Mouse (Mus musculus) kidney, adult 2 months (tissue): ENCODE data around the gene Nell1. TPM values are rescaled to one million over a fixed set of nuclear protein-coding genes. Genes with fewer than 3 reads are reported as not detected.

ENCODE experiments used
- DNase-seq: peaks from one replicate; pipeline ENCODE4 v3.0.0; 2021
- H3K27ac ChIP-seq: fragments of 200-500 bp; 2 replicates; pipeline ENCODE4 v1.5.1; 2012; ENCODE audit warnings: low read depth, low read length, control low read depth, inconsistent platforms; ENCODE audit not compliant: insufficient read depth
- H3K27me3 ChIP-seq: fragments of 200-500 bp; replicated peaks from 2 replicates; pipeline ENCODE4 v1.6.1; 2012; ENCODE audit warnings: mild to moderate bottlenecking, moderate library complexity, low read length, inconsistent platforms; ENCODE audit not compliant: control insufficient read depth, insufficient read depth
- H3K36me3 ChIP-seq: fragments of 200-500 bp; 2 replicates; pipeline ENCODE4 v1.6.1; 2012; ENCODE audit warnings: mild to moderate bottlenecking, moderate library complexity, low read length, inconsistent platforms; ENCODE audit not compliant: control insufficient read depth, insufficient read depth
- H3K4me1 ChIP-seq: fragments of 200-500 bp; 2 replicates; pipeline ENCODE4 v1.6.1; 2011; ENCODE audit warnings: low read length; ENCODE audit not compliant: control insufficient read depth, insufficient read depth
- H3K4me3 ChIP-seq: fragments of 200-500 bp; 2 replicates; pipeline ENCODE4 v1.5.1; 2011; ENCODE audit warnings: mild to moderate bottlenecking, low read depth, low read length, control low read depth; ENCODE audit not compliant: insufficient read depth
- CTCF ChIP-seq: fragments of 200-500 bp; conservative IDR thresholded peaks from 2 replicates; pipeline ENCODE4 v1.5.1; 2011; ENCODE audit warnings: low read depth, mild to moderate bottlenecking, control low read depth, low read length, moderate library complexity, mixed read lengths; ENCODE audit not compliant: insufficient read depth, insufficient read length
- POLR2A ChIP-seq: fragments of 200-500 bp; IDR thresholded peaks from one replicate; pipeline ENCODE4 v1.6.1; 2011; ENCODE audit warnings: low read depth, low read length, control low read depth
- WGBS: fragments of 180-500 bp; shearing (Covaris S2); methylation state at CpG from one replicate; pipeline ENCODE4 v1.1.7; 2018; 5-methylcytosine and 5-hydroxymethylcytosine counted together
- polyA plus RNA-seq: library from polyadenylated mRNA; depleted of rRNA; stranded (reverse); fragments of >200 nt; gene quantifications from 2 replicates; pipeline ENCODE4 v1.2.3, GENCODE M21; 2012

The Nell1 gene
- polyA plus RNA-seq, 1 experiment = not detected

DNA sequence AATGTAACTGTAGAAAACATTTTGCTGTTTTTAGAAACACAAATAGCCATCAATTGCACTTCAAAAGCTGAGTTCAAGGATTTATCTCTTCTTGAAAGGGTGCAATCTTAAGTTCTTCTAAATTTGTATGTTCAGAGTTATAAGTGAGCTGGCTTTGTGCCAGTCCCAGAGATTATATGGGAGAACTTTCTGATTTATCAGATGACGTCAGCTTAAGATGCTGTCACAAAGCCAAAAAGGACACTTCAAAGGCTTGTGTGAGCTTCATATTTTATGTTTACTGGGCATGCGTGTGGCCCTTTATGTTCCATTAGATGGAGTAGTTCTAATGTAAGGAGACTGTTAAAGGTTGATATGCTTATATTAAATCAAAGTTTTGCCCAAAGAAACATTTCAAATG is 445.3 kb downstream of the Nell1 start:
- TF ChIP-seq POLR2A = no peak
- no peak for TF ChIP-seq CTCF
- H3K27me3 ChIP-seq = no peaks in the 10 kb centered on the region
- no peaks in the 10 kb centered on the region for H3K4me1 ChIP-seq
- H3K4me3 ChIP-seq = no peak overlapping the region
- WGBS = 65% methylated on average over 2 of the region's 2 CpGs
- H3K27ac ChIP-seq = no peak overlapping the region
- H3K36me3 ChIP-seq = no peaks in the 10 kb centered on the region
- DNase-seq = no peak

DNA sequence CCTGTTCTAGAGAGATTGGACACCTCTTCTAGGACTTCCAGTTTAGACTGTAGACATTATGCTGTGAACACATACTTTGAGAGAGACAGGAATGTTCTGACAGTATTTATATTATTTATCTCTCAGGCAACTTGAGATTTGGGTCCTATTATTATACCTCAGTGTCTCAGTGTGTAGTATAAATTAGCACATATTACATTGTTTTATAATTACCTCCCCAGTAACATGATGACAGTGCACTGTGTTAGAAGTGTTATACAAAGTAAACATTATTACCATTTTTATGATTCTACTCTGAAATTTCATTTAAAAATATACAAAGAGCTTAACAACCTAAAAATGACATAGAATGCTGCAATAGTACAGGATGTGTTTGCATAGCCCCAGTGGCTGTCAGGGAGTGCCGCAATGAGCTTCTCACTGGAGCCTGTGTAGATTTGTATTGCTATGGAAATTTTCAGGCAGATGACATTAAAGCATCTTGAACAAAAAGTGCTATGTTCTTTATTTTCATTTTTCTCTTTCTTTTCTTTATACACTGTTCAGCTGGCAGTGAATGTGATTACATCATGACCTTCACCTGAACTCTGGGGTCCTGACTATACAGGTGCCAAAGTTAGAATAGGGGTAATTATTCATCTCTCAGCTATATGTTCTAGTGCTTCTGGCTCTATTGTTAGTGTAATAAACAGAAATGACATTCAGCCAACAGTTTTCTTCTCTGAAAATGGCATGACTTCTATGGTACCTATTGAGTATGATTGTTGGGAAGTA is 447.9 kb downstream of the Nell1 start:
- Histone ChIP-seq H3K27me3 (no peaks in the 10 kb centered on the region), H3K4me1 (no peaks in the 10 kb centered on the region), H3K4me3 (no peak overlapping the region), H3K27ac (no peak overlapping the region), H3K36me3 (no peaks in the 10 kb centered on the region)
- TF ChIP-seq CTCF = no peak
- no peak for TF ChIP-seq POLR2A
- WGBS = 93% methylated on average over 1 of the region's 1 CpGs
- DNase-seq = no peak

DNA sequence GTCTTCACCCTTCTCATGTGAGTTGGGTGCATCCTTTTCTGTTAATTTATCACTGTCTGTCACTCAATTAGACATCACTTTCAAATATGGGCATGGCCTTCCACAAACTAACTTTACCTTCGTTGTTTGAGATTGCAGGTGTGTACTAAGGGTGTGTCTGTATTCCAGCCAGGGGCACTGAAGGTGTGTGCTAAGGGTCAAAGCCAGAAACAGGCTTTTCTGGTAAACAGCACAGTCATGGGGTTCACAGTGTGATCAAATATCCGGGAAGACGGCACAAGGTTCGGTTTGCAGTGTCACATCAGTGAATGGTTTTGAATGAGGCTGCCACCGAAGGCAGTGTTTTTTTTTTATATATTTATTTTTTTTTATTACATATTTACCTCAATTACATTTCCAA is 455.1 kb downstream of the Nell1 start:
- TF ChIP-seq CTCF (no peak), POLR2A (no peak)
- 91% methylated on average over 5 of the region's 5 CpGs for WGBS
- Histone ChIP-seq H3K27ac (no peak overlapping the region), H3K36me3 (no peaks in the 10 kb centered on the region), H3K4me1 (no peaks in the 10 kb centered on the region), H3K4me3 (no peak overlapping the region), H3K27me3 (no peaks in the 10 kb centered on the region)
- DNase-seq = no peak

DNA sequence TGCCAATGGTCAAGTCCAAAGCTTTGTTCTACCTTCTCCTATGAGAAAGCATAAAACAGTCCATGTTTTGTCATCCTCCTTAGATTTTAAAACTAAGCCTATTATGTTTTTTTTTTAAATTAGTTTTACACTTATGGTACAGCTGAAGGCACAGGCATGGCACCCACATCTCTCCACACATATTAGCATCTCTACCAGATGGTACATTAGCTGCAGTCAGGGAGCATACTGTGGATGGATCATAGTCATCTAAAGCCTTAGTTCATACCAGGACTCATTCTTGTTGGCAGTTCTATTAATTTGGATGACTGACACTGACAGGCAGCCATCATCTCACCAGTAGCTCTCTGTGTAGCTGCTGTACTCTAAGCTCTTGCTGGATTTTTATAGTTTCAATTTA is 466.6 kb downstream of the Nell1 start:
- H3K27me3 ChIP-seq = no peaks in the 10 kb centered on the region
- no peak overlapping the region for H3K27ac ChIP-seq
- no peaks in the 10 kb centered on the region for H3K36me3 ChIP-seq
- TF ChIP-seq CTCF (no peak), POLR2A (no peak)
- no peak for DNase-seq
- no peaks in the 10 kb centered on the region for H3K4me1 ChIP-seq
- no peak overlapping the region for H3K4me3 ChIP-seq

DNA sequence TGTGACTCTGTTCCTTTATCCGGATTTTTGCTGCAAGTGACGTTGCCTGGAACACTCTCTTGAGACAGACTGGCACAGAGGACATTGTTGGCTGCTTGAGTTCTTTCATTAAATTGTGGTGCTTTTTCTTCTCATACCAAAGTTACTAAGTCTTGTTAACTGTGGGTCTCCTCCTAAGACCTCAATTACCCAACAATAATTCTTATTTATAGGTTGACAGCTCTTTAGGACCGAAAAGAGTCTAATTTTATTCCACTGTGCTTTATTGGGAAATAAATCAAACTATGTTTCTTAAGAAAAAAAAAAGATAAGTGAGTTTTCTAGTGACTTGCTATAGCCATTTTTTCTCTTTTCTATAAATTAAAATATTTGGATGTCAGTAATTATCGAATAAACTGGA is 472.7 kb downstream of the Nell1 start:
- H3K27me3 ChIP-seq = no peaks in the 10 kb centered on the region
- no peaks in the 10 kb centered on the region for H3K36me3 ChIP-seq
- no peak overlapping the region for H3K27ac ChIP-seq
- WGBS = 44% methylated on average over 4 of the region's 4 CpGs
- no peak for DNase-seq
- H3K4me1 ChIP-seq = no peaks in the 10 kb centered on the region
- H3K4me3 ChIP-seq = no peak overlapping the region
- TF ChIP-seq POLR2A (no peak), CTCF (no peak)

DNA sequence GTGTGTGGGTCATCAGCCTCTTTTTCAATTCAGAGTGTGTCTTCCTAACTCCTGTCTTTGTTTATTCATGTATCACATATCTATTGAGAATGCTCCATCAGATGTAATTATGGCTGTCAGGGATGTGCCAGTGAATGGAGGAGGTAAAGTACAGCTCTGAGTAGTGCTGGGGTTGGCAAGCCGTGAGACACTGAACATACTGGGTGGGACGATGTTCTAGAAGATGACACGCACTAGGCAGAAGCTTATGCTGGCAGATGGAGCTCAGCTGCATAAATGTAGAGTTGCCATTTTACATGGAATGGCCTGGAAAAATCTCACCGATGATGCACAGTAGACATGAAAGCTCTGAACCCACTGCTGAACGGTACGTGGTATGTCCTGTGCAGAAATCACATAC is 493.1 kb downstream of the Nell1 start:
- no peaks in the 10 kb centered on the region for H3K36me3 ChIP-seq
- no peak for DNase-seq
- H3K4me3 ChIP-seq = no peak overlapping the region
- no peaks in the 10 kb centered on the region for H3K27me3 ChIP-seq
- TF ChIP-seq POLR2A (no peak), CTCF (no peak)
- WGBS = 90% methylated on average over 6 of the region's 6 CpGs
- no peaks in the 10 kb centered on the region for H3K4me1 ChIP-seq
- H3K27ac ChIP-seq = no peak overlapping the region

DNA sequence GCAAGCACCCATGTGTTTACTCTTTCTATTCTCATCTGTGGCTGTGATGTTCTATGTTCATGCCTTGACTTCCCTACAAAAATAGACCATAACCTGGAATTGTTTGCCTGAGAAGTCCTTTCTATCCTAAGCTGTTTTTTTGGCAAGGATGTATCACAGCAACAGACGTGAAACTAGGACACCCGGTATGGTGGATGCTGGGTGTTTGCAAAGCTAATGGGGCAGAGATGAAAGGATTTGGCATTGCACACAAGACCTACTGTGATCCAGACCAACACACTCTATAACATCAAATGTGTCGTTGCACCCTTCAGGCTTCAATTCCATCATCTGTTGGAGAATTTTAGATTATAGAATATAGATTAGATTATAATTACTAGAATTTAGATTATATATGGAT is 495.9 kb downstream of the Nell1 start:
- H3K27ac ChIP-seq = no peak overlapping the region
- H3K4me3 ChIP-seq = no peak overlapping the region
- TF ChIP-seq CTCF (no peak), POLR2A (no peak)
- H3K27me3 ChIP-seq = no peaks in the 10 kb centered on the region
- H3K4me1 ChIP-seq = no peaks in the 10 kb centered on the region
- DNase-seq = no peak
- WGBS = 83% methylated on average over 3 of the region's 3 CpGs
- no peaks in the 10 kb centered on the region for H3K36me3 ChIP-seq

DNA sequence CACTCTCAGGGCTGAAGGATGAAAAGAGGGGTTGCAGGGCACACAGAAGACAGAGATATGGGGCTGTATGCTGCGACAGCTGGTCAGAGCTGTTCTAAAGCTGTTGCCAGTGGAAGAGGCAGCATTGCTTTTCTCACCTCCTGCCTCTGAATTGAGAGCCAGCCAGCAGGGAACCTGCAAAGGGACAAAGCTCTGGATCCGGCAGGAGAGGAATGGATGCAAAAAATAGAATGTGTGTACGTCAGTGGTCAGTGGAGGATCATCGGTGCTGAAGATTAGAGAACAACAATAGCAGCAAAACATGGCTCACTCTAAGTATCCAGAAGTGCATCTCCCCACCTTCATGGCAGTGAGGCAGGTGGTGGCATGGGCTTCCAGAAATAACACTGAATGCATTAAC is 507.3 kb downstream of the Nell1 start:
- no peak for DNase-seq
- no peaks in the 10 kb centered on the region for H3K36me3 ChIP-seq
- WGBS = 75% methylated on average over 4 of the region's 4 CpGs
- no peaks in the 10 kb centered on the region for H3K27me3 ChIP-seq
- no peak overlapping the region for H3K4me3 ChIP-seq
- TF ChIP-seq POLR2A (no peak), CTCF (no peak)
- H3K4me1 ChIP-seq = no peaks in the 10 kb centered on the region
- H3K27ac ChIP-seq = no peak overlapping the region
